Comparison of ENCODE assay signal across 9 mouse cellular contexts in genomic region chr17:86300774-86301595, GRCm38 (mm10).
DNase-seq lines count a peak whose midpoint lies in the region; ATAC-seq and TF ChIP-seq lines count a peak whose summit lies in the region.
"Had no signal": no experiment of that assay in that cellular context is flagged by ENCODE, and none has a peak within 500 bp of the region (broad histone marks: within the 10 kb centered on the region; RNA-seq: fewer than 3 reads in every experiment).

No protein-coding gene starts in this region.

- no peak overlapping the region for H3K9ac ChIP-seq in embryonic facial prominence, embryonic 12.5 days
- no peak overlapping the region for H3K9ac ChIP-seq in hindbrain, embryonic 12.5 days
- H3K9ac ChIP-seq in stomach, postnatal 0 days (ENCODE audit: low read length) = peak overlapping the region; percentile 13; the same call in 1 of the 2 replicates
- H3K9ac ChIP-seq: limb, embryonic 13.5 days had no signal

- 62% methylated on average over 22 of the region's 22 CpGs for WGBS in embryonic facial prominence, embryonic 12.5 days
- WGBS in hindbrain, embryonic 12.5 days = 74% methylated on average over 22 of the region's 22 CpGs
- 58% methylated on average over 20 of the region's 22 CpGs for WGBS in stomach, postnatal 0 days

- TF ChIP-seq EP300 in stomach, postnatal 0 days (optimal IDR thresholded peaks at IDR 0.05) = no peak

- H3K4me2 ChIP-seq in embryonic facial prominence, embryonic 12.5 days (replicated peaks) = 0 out of 2 replicates have a peak overlapping the region, but pooled peaks have one; percentile 7
- H3K4me2 ChIP-seq in hindbrain, embryonic 12.5 days (replicated peaks) = peak overlapping the region; percentile 24; the same call in 1 of the 2 replicates
- peak overlapping the region; percentile 27 for H3K4me2 ChIP-seq in stomach, postnatal 0 days (replicated peaks; ENCODE audit: low read depth)
- H3K4me2 ChIP-seq: limb, embryonic 13.5 days had no signal

- peak; percentile 95 for DNase-seq in heart, adult 11 months
- DNase-seq in heart, postnatal 25 days (ENCODE audit: low spot score) = no peak
- DNase-seq in left cerebral cortex, postnatal 14 days (ENCODE audit: low spot score in 2 of 2) = peak; percentile 75 to 81
- DNase-seq in stomach, postnatal 0 days (ENCODE audit: low spot score) = no peak
- DNase-seq in cerebellum, adult 11-12 months = no peak

- H3K4me3 ChIP-seq in embryonic facial prominence, embryonic 12.5 days = no peak overlapping the region
- H3K4me3 ChIP-seq in hindbrain, embryonic 12.5 days = no peak overlapping the region
- peak overlapping the region; percentile 86 for H3K4me3 ChIP-seq in megakaryocyte, embryonic 14.5 days (replicated peaks)
- H3K4me3 ChIP-seq in stomach, postnatal 0 days (ENCODE audit: low read depth, low read length) = no peak overlapping the region
- H3K4me3 ChIP-seq: limb, embryonic 13.5 days had no signal

- no peaks in the 10 kb centered on the region for H3K9me3 ChIP-seq in embryonic facial prominence, embryonic 12.5 days
- H3K9me3 ChIP-seq in hindbrain, embryonic 12.5 days (replicated peaks) = no peaks in the 10 kb centered on the region
- H3K9me3 ChIP-seq in megakaryocyte, embryonic 14.5 days = no peaks in the 10 kb centered on the region
- no peaks in the 10 kb centered on the region for H3K9me3 ChIP-seq in stomach, postnatal 0 days (ENCODE audit: control insufficient read depth, low read length)
- H3K9me3 ChIP-seq: limb, embryonic 13.5 days had no signal

- TF ChIP-seq CTCF in stomach, postnatal 0 days (IDR thresholded peaks at IDR 0.05; ENCODE audit: low read depth) = no peak

- ATAC-seq in embryonic facial prominence, embryonic 12.5 days (ENCODE audit: insufficient number of reproducible peaks, insufficient read depth, low FRiP score, low TSS enrichment) = no peak
- ATAC-seq in hindbrain, embryonic 12.5 days (ENCODE audit: low FRiP score) = no peak
- peak; percentile 17; the same call in 1 of the 2 replicates for ATAC-seq in stomach, postnatal 0 days (ENCODE audit: low FRiP score, low TSS enrichment)

- no peaks in the 10 kb centered on the region for H3K36me3 ChIP-seq in embryonic facial prominence, embryonic 12.5 days
- H3K36me3 ChIP-seq in hindbrain, embryonic 12.5 days = no peaks in the 10 kb centered on the region
- no peaks in the 10 kb centered on the region for H3K36me3 ChIP-seq in megakaryocyte, embryonic 14.5 days (replicated peaks; ENCODE audit: low read length)
- H3K36me3 ChIP-seq in stomach, postnatal 0 days (ENCODE audit: control insufficient read depth, insufficient read depth, low read length) = no peaks in the 10 kb centered on the region
- H3K36me3 ChIP-seq: limb, embryonic 13.5 days had no signal

- H3K27me3 ChIP-seq in embryonic facial prominence, embryonic 12.5 days = no peaks in the 10 kb centered on the region
- no peaks in the 10 kb centered on the region for H3K27me3 ChIP-seq in hindbrain, embryonic 12.5 days
- peaks cover 70% of the 10 kb centered on the region for H3K27me3 ChIP-seq in megakaryocyte, embryonic 14.5 days (replicated peaks)
- no peaks in the 10 kb centered on the region for H3K27me3 ChIP-seq in stomach, postnatal 0 days (ENCODE audit: control insufficient read depth, insufficient read depth, low read length)
- H3K27me3 ChIP-seq: limb, embryonic 13.5 days had no signal

- intact Hi-C loops in heart, postnatal 25 days (cut with DNase I) = loop anchor here (5.0 to 10.0 kb wide), 2 partner anchors 36 to 64 kb away; no protein-coding TSS in a partner anchor
- intact Hi-C loops in left cerebral cortex, postnatal 14 days (cut with DNase I) = loop anchor here (5.0 to 10.0 kb wide), 2 partner anchors 41 to 604 kb away; no protein-coding TSS in a partner anchor

- H3K4me1 ChIP-seq in embryonic facial prominence, embryonic 12.5 days = peaks cover 16% of the 10 kb centered on the region; the same call in 1 of the 2 replicates
- H3K4me1 ChIP-seq in hindbrain, embryonic 12.5 days = peaks cover 26% of the 10 kb centered on the region
- peaks cover 55% of the 10 kb centered on the region for H3K4me1 ChIP-seq in megakaryocyte, embryonic 14.5 days
- H3K4me1 ChIP-seq in stomach, postnatal 0 days (replicated peaks; ENCODE audit: control insufficient read depth, insufficient read depth) = no peaks in the 10 kb centered on the region

- peak overlapping the region; percentile 54; the same call in 1 of the 2 replicates for H3K27ac ChIP-seq in embryonic facial prominence, embryonic 12.5 days
- H3K27ac ChIP-seq in hindbrain, embryonic 12.5 days = peak overlapping the region; percentile 32
- H3K27ac ChIP-seq in stomach, postnatal 0 days (replicated peaks) = peak overlapping the region; percentile 45; the same call in 1 of the 2 replicates
- H3K27ac ChIP-seq: limb, embryonic 13.5 days had no signal

Comparison
In these comparisons a context has a peak if more than half of its experiments do, and no peak if none do; other contexts are left out.
1. DNase-seq: peak in heart, adult 11 months (single experiment) and left cerebral cortex, postnatal 14 days (2 of 2); none in heart, postnatal 25 days (single experiment), stomach, postnatal 0 days (single experiment) and cerebellum, adult 11-12 months (single experiment).
2. Peak in every context shown above with its lines, with median percentiles within 50 percentile points of each other: H3K27ac ChIP-seq and H3K4me2 ChIP-seq.